Mouse (Mus musculus) kidney, embryonic 16.5 days (tissue): Measurements from ENCODE around the gene Itgad. TPM values are rescaled to one million over a fixed set of nuclear protein-coding genes. Genes with fewer than 3 reads are reported as not detected.

Source experiments
- ATAC-seq: fragments of 200-750 bp; cut with Nextera tagmentation; 2 replicates; pipeline ENCODE4 v1.8.0; 2017; ENCODE audit warnings: moderate TSS enrichment; ENCODE audit not compliant: low FRiP score, low TSS enrichment
- H3K27ac ChIP-seq: fragments of 300-500 bp; sonication (generic); 2 replicates; pipeline ENCODE4 v1.5.1; 2014; ENCODE audit warnings: low read length
- H3K27me3 ChIP-seq: fragments of 300-500 bp; sonication (generic); 2 replicates; pipeline ENCODE4 v1.6.1; 2014; ENCODE audit warnings: low read length, control low read depth, mixed read lengths; ENCODE audit not compliant: insufficient read depth
- H3K36me3 ChIP-seq: fragments of 300-500 bp; sonication (generic); 2 replicates; pipeline ENCODE4 v1.6.1; 2014; ENCODE audit warnings: low read length, control low read depth, mixed read lengths; ENCODE audit not compliant: insufficient read depth
- H3K4me1 ChIP-seq: fragments of 300-500 bp; sonication (generic); 2 replicates; pipeline ENCODE4 v1.6.1; 2014; ENCODE audit warnings: low read length, control low read depth, mixed read lengths; ENCODE audit not compliant: insufficient read depth
- H3K4me2 ChIP-seq: fragments of 300-500 bp; sonication (generic); replicated peaks from 2 replicates; pipeline ENCODE4 v1.6.1; 2014; ENCODE audit warnings: low read depth, low read length
- H3K4me3 ChIP-seq: fragments of 300-500 bp; sonication (generic); 2 replicates; pipeline ENCODE4 v1.5.1; 2014; ENCODE audit warnings: mild to moderate bottlenecking, low read length
- H3K9ac ChIP-seq: fragments of 300-500 bp; sonication (generic); replicated peaks from 2 replicates; pipeline ENCODE4 v1.6.1; 2014; ENCODE audit warnings: low read length
- H3K9me3 ChIP-seq: fragments of 300-500 bp; sonication (generic); 2 replicates; pipeline ENCODE4 v1.6.1; 2016; ENCODE audit warnings: low read length, control low read depth
- WGBS: fragments of 180-500 bp; shearing (Covaris S2); extraction: QIAGEN DNeasy Blood & Tissue Kit; methylation state at CpG from one replicate; pipeline ENCODE4 v1.1.7; 2014; 5-methylcytosine and 5-hydroxymethylcytosine counted together
- polyA plus RNA-seq: library from polyadenylated mRNA; unstranded; fragments of >200 nt; fragmentation: Nextera tagmentation; extraction: Ambion mirVana; gene quantifications from 2 replicates; pipeline ENCODE4 v1.2.1, GENCODE M21; 2015

Gene Itgad
- polyA plus RNA-seq, 1 experiment from 2014 or later = not detected

DNA sequence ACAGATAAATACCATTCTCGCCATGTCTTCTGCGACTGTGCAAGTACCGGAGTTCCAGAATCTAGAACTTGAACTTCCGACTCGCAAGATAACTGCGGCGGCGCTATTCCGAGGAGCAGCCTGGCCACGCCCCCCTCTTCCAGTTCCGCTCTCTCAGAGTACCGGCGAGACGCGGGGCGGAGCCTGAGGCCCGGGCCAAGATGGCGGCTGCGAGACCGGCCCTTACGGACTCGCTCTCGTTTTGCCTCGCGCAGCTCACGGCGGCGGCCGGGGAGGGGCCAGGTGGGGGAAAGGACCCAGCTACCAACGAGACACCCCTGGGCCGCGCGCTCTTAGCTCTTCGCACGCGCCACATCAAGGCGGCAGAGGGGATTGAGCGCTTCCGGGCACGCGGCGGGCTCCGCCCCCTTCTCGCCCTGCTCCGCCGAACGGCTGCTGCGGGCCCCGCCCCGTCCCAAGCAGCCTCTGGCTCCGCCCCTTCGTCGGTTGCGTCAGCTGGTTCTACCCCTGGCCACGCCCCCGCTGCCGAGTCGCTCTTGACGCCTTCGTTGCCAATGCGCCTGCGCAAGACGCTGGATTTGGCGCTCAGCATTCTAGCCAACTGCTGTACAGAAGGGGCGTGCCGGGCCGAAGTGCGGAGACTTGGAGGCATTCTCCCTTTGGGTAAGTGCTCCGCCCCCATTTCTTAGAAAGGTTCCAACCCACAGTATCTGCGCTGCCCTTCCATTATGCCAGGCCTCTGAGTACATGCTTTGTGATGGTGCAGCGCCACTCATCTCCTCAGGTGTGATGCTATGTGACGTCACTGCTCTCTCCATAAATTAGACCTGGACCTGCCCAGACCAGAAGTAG lies 84.0 kb downstream of the Itgad start, which contains the start of gene 9130023H24Rik:
Gene 9130023H24Rik (minus strand): TSS at position 105 of the 852 bp plus-strand sequence.
- peak; percentile 91 for ATAC-seq
- peak within 1 kb of the TSS; percentile 82 for H3K4me2 ChIP-seq
- peak within 1 kb of the TSS; percentile 87 for H3K9ac ChIP-seq
- H3K27me3 ChIP-seq = no peaks in the 10 kb centered on the region
- H3K9me3 ChIP-seq = no peaks in the 10 kb centered on the region
- peak within 1 kb of the TSS; percentile 98 for H3K27ac ChIP-seq
- peaks cover 36% of the 10 kb centered on the region for H3K36me3 ChIP-seq
- peak within 1 kb of the TSS; percentile 80 for H3K4me3 ChIP-seq
- under 1% methylated on average over 72 of the region's 72 CpGs for WGBS
- peaks cover 15% of the 10 kb centered on the region for H3K4me1 ChIP-seq

DNA sequence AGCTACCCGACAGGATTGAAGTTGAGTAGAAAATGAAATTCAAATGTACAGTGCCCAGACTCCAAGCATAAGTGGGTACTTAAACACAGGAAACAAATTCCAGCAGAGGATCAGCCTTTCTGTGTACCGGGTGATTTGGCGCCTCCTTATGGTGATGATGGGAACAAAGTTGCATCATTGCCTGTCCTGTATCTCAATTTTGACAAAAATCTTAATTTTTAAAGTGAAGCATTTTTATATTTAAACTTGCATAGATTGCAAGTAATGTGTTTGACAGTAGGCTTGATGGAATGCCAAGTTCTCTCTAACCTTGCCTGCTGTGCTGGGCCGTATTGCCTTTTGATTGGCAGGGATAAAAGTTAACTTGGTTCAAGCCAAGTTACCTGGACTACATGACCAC lies 84.8 kb downstream of the Itgad start:
- H3K27ac ChIP-seq = peak overlapping the region; percentile 85
- H3K4me1 ChIP-seq = peaks cover 15% of the 10 kb centered on the region
- H3K4me3 ChIP-seq = peak overlapping the region; percentile 80
- H3K4me2 ChIP-seq = peak overlapping the region; percentile 79
- peak overlapping the region; percentile 63 for H3K9ac ChIP-seq
- WGBS = 23% methylated on average over 4 of the region's 4 CpGs
- no peaks in the 10 kb centered on the region for H3K27me3 ChIP-seq
- H3K36me3 ChIP-seq = peaks cover 39% of the 10 kb centered on the region
- no peak for ATAC-seq
- H3K9me3 ChIP-seq = no peaks in the 10 kb centered on the region

GRCm38 (mm10) chr7:128240131-128240784 lies 86.1 kb downstream of the Itgad start:
- Histone ChIP-seq H3K4me3 (no peak overlapping the region), H3K9ac (no peak overlapping the region), H3K27me3 (no peaks in the 10 kb centered on the region), H3K4me1 (peaks cover 15% of the 10 kb centered on the region), H3K9me3 (no peaks in the 10 kb centered on the region), H3K36me3 (peaks cover 52% of the 10 kb centered on the region), H3K4me2 (no peak overlapping the region), H3K27ac (no peak overlapping the region)
- WGBS = 95% methylated on average over 27 of the region's 27 CpGs
- ATAC-seq = no peak

- 96% methylated on average over 16 of the region's 16 CpGs for WGBS
Measured at GRCm38 (mm10) chr7:128242331-128242730, 88.2 kb downstream of the Itgad start.

GRCm38 (mm10) chr7:128243921-128244320 lies 89.7 kb downstream of the Itgad start:
- Histone ChIP-seq H3K9me3 (no peaks in the 10 kb centered on the region), H3K36me3 (peaks cover 49% of the 10 kb centered on the region), H3K27ac (no peak overlapping the region), H3K9ac (no peak overlapping the region), H3K4me3 (no peak overlapping the region), H3K4me2 (no peak overlapping the region), H3K4me1 (peaks cover 25% of the 10 kb centered on the region), H3K27me3 (no peaks in the 10 kb centered on the region)
- ATAC-seq = no peak
- 59% methylated on average over 10 of the region's 10 CpGs for WGBS

More at GRCm38 (mm10) chr7:128242331-128242730, 88.2 kb downstream of the Itgad start:
- Histone ChIP-seq H3K4me1 (peaks cover 21% of the 10 kb centered on the region; the same call in 1 of the 2 replicates), H3K9ac (no peak overlapping the region), H3K27ac (no peak overlapping the region), H3K4me3 (no peak overlapping the region), H3K36me3 (peaks cover 49% of the 10 kb centered on the region), H3K4me2 (no peak overlapping the region), H3K9me3 (no peaks in the 10 kb centered on the region), H3K27me3 (no peaks in the 10 kb centered on the region)
- no peak for ATAC-seq

- H3K27me3 ChIP-seq = no peaks in the 10 kb centered on the region
- no peak overlapping the region for H3K9ac ChIP-seq
- no peak overlapping the region for H3K4me2 ChIP-seq
- H3K27ac ChIP-seq = no peak overlapping the region
- peaks cover 53% of the 10 kb centered on the region for H3K36me3 ChIP-seq
- peaks cover 21% of the 10 kb centered on the region for H3K4me1 ChIP-seq
- H3K4me3 ChIP-seq = no peak overlapping the region
- no peak for ATAC-seq
- no peaks in the 10 kb centered on the region for H3K9me3 ChIP-seq
- 88% methylated on average over 18 of the region's 18 CpGs for WGBS
Measured at GRCm38 (mm10) chr7:128244410-128245025, 90.3 kb downstream of the Itgad start.

- Histone ChIP-seq H3K4me1 (peaks cover 21% of the 10 kb centered on the region), H3K27me3 (no peaks in the 10 kb centered on the region), H3K27ac (no peak overlapping the region), H3K9me3 (no peaks in the 10 kb centered on the region), H3K4me3 (no peak overlapping the region), H3K9ac (peak overlapping the region; percentile 84), H3K4me2 (no peak overlapping the region), H3K36me3 (peaks cover 44% of the 10 kb centered on the region)
- 95% methylated on average over 4 of the region's 4 CpGs for WGBS
- ATAC-seq = no peak
Measured at GRCm38 (mm10) chr7:128245547-128245946, 91.4 kb downstream of the Itgad start.

DNA sequence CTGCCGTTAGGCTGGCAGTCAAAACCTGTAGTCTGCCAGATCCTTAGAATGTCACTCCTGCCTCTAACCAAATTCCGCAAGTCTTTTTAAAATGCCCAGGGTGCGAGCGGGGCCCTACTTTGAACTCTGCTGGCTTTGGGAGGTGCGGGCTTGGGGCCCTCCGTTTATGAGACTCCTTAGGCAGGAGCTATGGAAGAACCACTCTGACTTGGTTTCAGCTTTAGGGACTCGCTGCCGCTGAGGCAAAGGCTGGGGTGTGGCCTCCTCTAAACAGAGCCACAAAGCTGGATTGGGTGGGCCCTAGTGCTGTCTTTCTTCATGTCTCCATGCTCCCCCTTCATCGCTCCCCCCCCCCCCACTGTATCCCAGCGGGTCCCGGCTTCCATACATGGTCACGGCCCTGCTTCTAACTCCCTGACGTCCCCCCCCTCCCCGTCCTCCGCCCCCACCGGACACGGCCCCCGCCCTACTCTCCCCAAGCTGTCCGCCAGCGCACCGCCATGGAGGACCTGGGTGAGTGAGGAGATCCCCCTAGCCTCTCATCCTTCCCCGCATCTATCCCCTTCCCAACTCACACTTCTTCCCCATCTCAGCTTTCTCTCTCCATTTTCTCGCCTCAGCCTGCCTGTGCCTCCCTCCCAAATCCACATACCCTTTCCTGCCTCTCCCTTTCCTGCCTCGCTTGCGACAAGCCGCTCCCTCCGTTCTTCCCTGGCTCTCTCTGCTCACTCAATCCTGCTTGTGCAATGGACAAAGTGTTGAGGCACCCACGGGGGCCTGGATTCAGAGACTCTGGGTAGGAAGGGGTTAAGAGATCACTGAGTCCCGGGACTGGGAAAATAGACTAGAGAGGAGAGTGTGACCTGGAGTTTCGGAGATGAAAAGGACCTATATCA lies 92.6 kb downstream of the Itgad start, which contains the start of gene Tgfb1i1:
Gene Tgfb1i1 (plus strand): TSS at position 317 of the 896 bp plus-strand sequence.
- peak; percentile 90 for ATAC-seq
- Histone ChIP-seq H3K27me3 (no peaks in the 10 kb centered on the region), H3K9ac (peak within 1 kb of the TSS; percentile 84), H3K4me2 (peak within 1 kb of the TSS; percentile 69), H3K9me3 (no peaks in the 10 kb centered on the region), H3K27ac (peak within 1 kb of the TSS; percentile 97), H3K36me3 (peaks cover 33% of the 10 kb centered on the region), H3K4me3 (peak within 1 kb of the TSS; percentile 68), H3K4me1 (peaks cover 23% of the 10 kb centered on the region)
- 3% methylated on average over 24 of the region's 30 CpGs for WGBS

DNA sequence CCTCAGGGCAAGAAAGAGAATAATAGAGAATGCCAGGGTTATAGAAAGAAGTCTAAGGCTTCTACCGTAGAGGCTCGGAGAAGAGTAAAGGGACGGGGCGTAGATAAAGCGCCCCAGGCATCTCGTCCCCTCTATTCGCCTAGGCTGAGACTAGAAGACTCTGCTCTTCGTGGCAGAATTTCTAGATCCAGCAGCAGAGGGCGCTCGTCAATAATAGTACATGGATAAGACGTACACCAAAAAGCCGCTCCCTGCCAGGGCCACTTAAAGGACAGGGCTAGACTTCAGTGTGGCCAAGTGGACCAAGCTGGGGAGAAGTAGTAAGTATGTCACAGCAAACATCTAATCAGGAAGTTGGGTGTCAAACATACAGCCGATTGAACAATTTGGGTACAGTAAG lies 93.3 kb downstream of the Itgad start:
- no peaks in the 10 kb centered on the region for H3K9me3 ChIP-seq
- H3K9ac ChIP-seq = peak overlapping the region; percentile 84
- H3K4me2 ChIP-seq = peak overlapping the region; percentile 69
- no peaks in the 10 kb centered on the region for H3K27me3 ChIP-seq
- H3K4me3 ChIP-seq = peak overlapping the region; percentile 68
- 3% methylated on average over 13 of the region's 13 CpGs for WGBS
- H3K36me3 ChIP-seq = peaks cover 28% of the 10 kb centered on the region
- peaks cover 30% of the 10 kb centered on the region for H3K4me1 ChIP-seq
- peak overlapping the region; percentile 97 for H3K27ac ChIP-seq
- peak; percentile 66 for ATAC-seq
